Mouse (Mus musculus) T-helper 17 cell (primary cell): ENCODE data around the gene Nfyc.

Experiments
- in situ Hi-C, 2 experiments: fragments of 300-600 bp; cut with MboI, MseI; formaldehyde crosslinking; loops; 1 replicate in 1 of 2; 2 replicates in 1 of 2; pipeline ENCODE4 v1.15.1; 2025; ENCODE audit warnings: high pct_unique_total_duplicates in 2 of 2

Gene Nfyc

GRCm38 (mm10) chr4:120825577-120826326 is 5.6 kb downstream of the Nfyc start:
- in situ Hi-C loops = no loop called here

GRCm38 (mm10) chr4:120825100-120825553 is 6.2 kb downstream of the Nfyc start:
- in situ Hi-C loops = no loop called here

GRCm38 (mm10) chr4:120822191-120822911 is 9.0 kb downstream of the Nfyc start:
- in situ Hi-C loops = no loop called here

GRCm38 (mm10) chr4:120819871-120820270 is 11.5 kb downstream of the Nfyc start:
- in situ Hi-C loops = no loop called here

- in situ Hi-C loops = no loop called here
Measured at GRCm38 (mm10) chr4:120819296-120819695, 12.1 kb downstream of the Nfyc start.

- in situ Hi-C loops = no loop called here
Measured at GRCm38 (mm10) chr4:120817951-120818350, 13.4 kb downstream of the Nfyc start.

- in situ Hi-C loops = no loop called here
Measured at GRCm38 (mm10) chr4:120817002-120817774, 14.2 kb downstream of the Nfyc start.

GRCm38 (mm10) chr4:120815622-120816334 is 15.6 kb downstream of the Nfyc start:
- in situ Hi-C loops = no loop called here

GRCm38 (mm10) chr4:120815163-120815562 is 16.2 kb downstream of the Nfyc start:
- in situ Hi-C loops = no loop called here

- in situ Hi-C loops = no loop called here
Measured at GRCm38 (mm10) chr4:120814171-120814570, 17.2 kb downstream of the Nfyc start.

GRCm38 (mm10) chr4:120813762-120814161 is 17.6 kb downstream of the Nfyc start:
- in situ Hi-C loops = no loop called here

- in situ Hi-C loops = no loop called here
Measured at GRCm38 (mm10) chr4:120805816-120806215, 25.6 kb downstream of the Nfyc start.

GRCm38 (mm10) chr4:120801446-120801845 is 29.9 kb downstream of the Nfyc start:
- in situ Hi-C loops = no loop called here

GRCm38 (mm10) chr4:120800691-120801090 is 30.7 kb downstream of the Nfyc start:
- in situ Hi-C loops = no loop called here

- in situ Hi-C loops = no loop called here
Measured at GRCm38 (mm10) chr4:120799680-120800166, 31.6 kb downstream of the Nfyc start.

- in situ Hi-C loops = no loop called here
Measured at GRCm38 (mm10) chr4:120797985-120798725, 33.2 kb downstream of the Nfyc start.

- in situ Hi-C loops = no loop called here
Measured at GRCm38 (mm10) chr4:120796687-120797086, 34.7 kb downstream of the Nfyc start.

- in situ Hi-C loops = no loop called here
Measured at GRCm38 (mm10) chr4:120795646-120796045, 35.7 kb downstream of the Nfyc start.

- in situ Hi-C loops = no loop called here
Measured at GRCm38 (mm10) chr4:120792918-120793317, 38.5 kb downstream of the Nfyc start.

GRCm38 (mm10) chr4:120790027-120790426 is 41.3 kb downstream of the Nfyc start:
- in situ Hi-C loops = no loop called here
